Mouse (Mus musculus) intestine, embryonic 14.5 days (tissue): ENCODE results near the gene Frrs1. TPM values are rescaled to one million over a fixed set of nuclear protein-coding genes. Genes with fewer than 3 reads are reported as not detected.

ENCODE experiments used
- ATAC-seq: fragments of 200-750 bp; cut with Nextera tagmentation; replicated peaks from 2 replicates; pipeline ENCODE4 v1.8.0; 2017; ENCODE audit warnings: low read depth, moderate number of reproducible peaks, moderate TSS enrichment, moderate library complexity; ENCODE audit not compliant: low FRiP score, low TSS enrichment
- DNase-seq: peaks from one replicate; pipeline ENCODE4 v3.0.0-alpha.2; 2018; ENCODE audit warnings: low spot score
- H3K27ac ChIP-seq: fragments of 300-500 bp; sonication (generic); 2 replicates; pipeline ENCODE4 v1.5.1; 2014; ENCODE audit warnings: low read depth, mild to moderate bottlenecking, control low read depth
- H3K27me3 ChIP-seq: fragments of 300-500 bp; sonication (generic); replicated peaks from 2 replicates; pipeline ENCODE4 v1.6.1; 2014; ENCODE audit warnings: low read length, control low read depth; ENCODE audit not compliant: control insufficient read depth, insufficient read depth
- H3K36me3 ChIP-seq: fragments of 300-500 bp; sonication (generic); 2 replicates; pipeline ENCODE4 v1.6.1; 2014; ENCODE audit warnings: low read length, control low read depth; ENCODE audit not compliant: control insufficient read depth, insufficient read depth
- H3K4me1 ChIP-seq: fragments of 300-500 bp; sonication (generic); replicated peaks from 2 replicates; pipeline ENCODE4 v1.6.1; 2014; ENCODE audit warnings: low read length, control low read depth, mixed read lengths; ENCODE audit not compliant: control insufficient read depth, insufficient read depth
- H3K4me2 ChIP-seq: fragments of 300-500 bp; sonication (generic); 2 replicates; pipeline ENCODE4 v1.6.1; 2014; ENCODE audit warnings: low read length
- H3K4me3 ChIP-seq: fragments of 300-500 bp; sonication (generic); 2 replicates; pipeline ENCODE4 v1.5.1; 2014; ENCODE audit warnings: low read depth, low read length, control low read depth, mixed read lengths
- H3K9ac ChIP-seq: fragments of 300-500 bp; sonication (generic); 2 replicates; pipeline ENCODE4 v1.6.1; 2014; ENCODE audit warnings: mild to moderate bottlenecking, low read length
- H3K9me3 ChIP-seq: fragments of 300-500 bp; sonication (generic); 2 replicates; pipeline ENCODE4 v1.6.1; 2016; ENCODE audit warnings: low read length, control low read depth; ENCODE audit not compliant: control insufficient read depth
- whole genome bisulfite sequencing: fragments of 180-500 bp; shearing (Covaris S2); extraction: QIAGEN DNeasy Blood & Tissue Kit; methylation state at CpG from one replicate; pipeline ENCODE4 v1.1.7; 2014; 5-methylcytosine and 5-hydroxymethylcytosine counted together
- polyA plus RNA-seq: library from polyadenylated mRNA; unstranded; fragments of >200 nt; fragmentation: Nextera tagmentation; extraction: Ambion mirVana; gene quantifications from 2 replicates; pipeline ENCODE4 v1.2.1, GENCODE M21; 2014

The Frrs1 gene
- polyA plus RNA-seq, 1 experiment from 2014 or later, result 36.7 TPM

- Histone ChIP-seq H3K4me2 (no peak overlapping the region), H3K4me1 (no peaks in the 10 kb centered on the region), H3K27me3 (no peaks in the 10 kb centered on the region), H3K9me3 (no peaks in the 10 kb centered on the region), H3K9ac (no peak overlapping the region), H3K36me3 (no peaks in the 10 kb centered on the region), H3K27ac (no peak overlapping the region), H3K4me3 (no peak overlapping the region)
- no peak for ATAC-seq
- 90% methylated on average over 6 of the region's 6 CpGs for WGBS
- no peak for DNase-seq
Measured at GRCm38 (mm10) chr3:116953366-116953765, 94.1 kb downstream of the Frrs1 start.

GRCm38 (mm10) chr3:116955061-116955460 is 95.8 kb downstream of the Frrs1 start:
- H3K9ac ChIP-seq, result no peak overlapping the region
- no peak overlapping the region for H3K4me2 ChIP-seq
- H3K27me3 ChIP-seq, result no peaks in the 10 kb centered on the region
- no peaks in the 10 kb centered on the region for H3K9me3 ChIP-seq
- 63% methylated on average over 6 of the region's 6 CpGs for WGBS
- no peak for DNase-seq
- H3K36me3 ChIP-seq, result no peaks in the 10 kb centered on the region
- H3K4me3 ChIP-seq, result no peak overlapping the region
- no peak for ATAC-seq
- no peaks in the 10 kb centered on the region for H3K4me1 ChIP-seq
- no peak overlapping the region for H3K27ac ChIP-seq

Other genes starting within 250 kb of the Frrs1 start
- gene Trmt13, start 244.9 kb upstream of the Frrs1 start, polyA plus RNA-seq, result 29.0 and 33.4 TPM in 2 replicates
- 91.8 and 100 TPM in 2 replicates for gene Mfsd14a, start 196.8 kb upstream of the Frrs1 start, polyA plus RNA-seq
- gene Gm43191, start 178.2 kb upstream of the Frrs1 start, polyA plus RNA-seq, result not detected in 2 replicates
- gene Slc35a3, start 146.6 kb upstream of the Frrs1 start, polyA plus RNA-seq, result 15.3 and 18.0 TPM in 2 replicates
- 14.6 TPM in 2 replicates for gene Agl, start 51.3 kb upstream of the Frrs1 start, polyA plus RNA-seq
- gene 4930455H04Rik, start 108.8 kb downstream of the Frrs1 start, polyA plus RNA-seq, result not detected in 2 replicates
- gene Palmd, start 109.5 kb downstream of the Frrs1 start, polyA plus RNA-seq, result 3.1 and 3.2 TPM in 2 replicates